Mouse (Mus musculus) erythroblast, adult 5-6 weeks (primary cell): ENCODE measurements around the gene Il11. TPM values are rescaled to one million over a fixed set of nuclear protein-coding genes. Genes with fewer than 3 reads are reported as not detected.
"Not testable (repeated sequence)": the region's sequence is repeated elsewhere in the genome, so short reads cannot be mapped to it uniquely, and the experiment has no call there.

Source experiments
- ATAC-seq: replicated peaks from 2 replicates; pipeline ENCODE4 v1.8.0; 2016; ENCODE audit warnings: moderate number of reproducible peaks, mild to moderate bottlenecking, moderate TSS enrichment, inconsistent platforms; ENCODE audit not compliant: poor library complexity, low FRiP score, severe bottlenecking
- total RNA-seq, 2 experiments: library from RNA; stranded (forward) in 1 of 2; stranded (reverse) in 1 of 2; fragments of 150-400 nt in 1 of 2; fragments of 200-764, 138-1000 nt in 1 of 2; gene quantifications; 2 replicates each; pipeline versions ENCODE4 v1.2.3 to v1.2.4; 2015 to 2017; ENCODE audit warnings: low replicate concordance in 2 of 2

Gene Il11
- total RNA-seq (2015; ENCODE audit: low replicate concordance) (not detected in 2 replicates), total RNA-seq (2017; ENCODE audit: low replicate concordance) (not detected in 2 replicates)

GRCm38 (mm10) chr7:4782759-4783158 is at the start of gene Il11, which contains the start of gene Tmem190:
Gene Il11, minus strand, starts transcription at chr7:4782859.
Gene Tmem190, plus strand, starts transcription at chr7:4782937.
- no peak for ATAC-seq

GRCm38 (mm10) chr7:4830476-4830875 is 47.8 kb upstream of the Il11 start:
- ATAC-seq = no peak

GRCm38 (mm10) chr7:4825365-4825764 is 42.7 kb upstream of the Il11 start:
- no peak for ATAC-seq

- ATAC-seq = no peak
Observed at GRCm38 (mm10) chr7:4822162-4822907, 39.7 kb upstream of the Il11 start.

GRCm38 (mm10) chr7:4821690-4822089 is 39.0 kb upstream of the Il11 start:
- ATAC-seq = no peak

- not testable (repeated sequence) for ATAC-seq
Observed at GRCm38 (mm10) chr7:4820925-4821324, 38.3 kb upstream of the Il11 start.

- no peak for ATAC-seq
Observed at GRCm38 (mm10) chr7:4816559-4816958, 33.9 kb upstream of the Il11 start.

GRCm38 (mm10) chr7:4813105-4813791 is 30.6 kb upstream of the Il11 start:
- ATAC-seq = no peak

- ATAC-seq = peak; percentile 91
Observed at GRCm38 (mm10) chr7:4812303-4813104, 29.8 kb upstream of the Il11 start, which contains the start of gene Ube2s. Gene Ube2s, minus strand, starts transcription at chr7:4812590.

- ATAC-seq = 0 out of 2 replicates have a peak, but pooled peaks have one; percentile 0
Observed at GRCm38 (mm10) chr7:4811842-4812302, 29.2 kb upstream of the Il11 start.

GRCm38 (mm10) chr7:4811131-4811530 is 28.5 kb upstream of the Il11 start:
- 0 out of 2 replicates have a peak, but pooled peaks have one; percentile 6 for ATAC-seq

- ATAC-seq = peak; percentile 82
Observed at GRCm38 (mm10) chr7:4806716-4807115, 24.1 kb upstream of the Il11 start.

- ATAC-seq = no peak
Observed at GRCm38 (mm10) chr7:4802247-4802646, 19.6 kb upstream of the Il11 start.

GRCm38 (mm10) chr7:4795767-4796433 is 13.2 kb upstream of the Il11 start:
- peak; percentile 39; the same call in 1 of the 2 replicates for ATAC-seq

- ATAC-seq = no peak
Observed at GRCm38 (mm10) chr7:4794631-4795168, 12.0 kb upstream of the Il11 start.

GRCm38 (mm10) chr7:4793674-4794073 is 11.0 kb upstream of the Il11 start:
- ATAC-seq = no peak

GRCm38 (mm10) chr7:4793248-4793647 is 10.6 kb upstream of the Il11 start:
- ATAC-seq = not testable (repeated sequence)

GRCm38 (mm10) chr7:4792278-4793212 is 9.9 kb upstream of the Il11 start, which contains the start of gene Rpl28:
Gene Rpl28, plus strand, starts transcription at chr7:4792874.
- ATAC-seq = peak; percentile 96
